Mouse (Mus musculus) brain, embryonic 18.5 days (tissue): ENCODE data around the gene Pif1.

ENCODE experiments used
- DNase-seq: peaks from one replicate; pipeline ENCODE4 v3.0.0-alpha.2; 2012; ENCODE audit warnings: low read depth, low spot score

The Pif1 gene

GRCm38 (mm10) chr9:65586406-65587269 is at the start of gene Pif1:
Pif1 (plus strand) TSS chr9:65587160.
- no peak for DNase-seq

DNA sequence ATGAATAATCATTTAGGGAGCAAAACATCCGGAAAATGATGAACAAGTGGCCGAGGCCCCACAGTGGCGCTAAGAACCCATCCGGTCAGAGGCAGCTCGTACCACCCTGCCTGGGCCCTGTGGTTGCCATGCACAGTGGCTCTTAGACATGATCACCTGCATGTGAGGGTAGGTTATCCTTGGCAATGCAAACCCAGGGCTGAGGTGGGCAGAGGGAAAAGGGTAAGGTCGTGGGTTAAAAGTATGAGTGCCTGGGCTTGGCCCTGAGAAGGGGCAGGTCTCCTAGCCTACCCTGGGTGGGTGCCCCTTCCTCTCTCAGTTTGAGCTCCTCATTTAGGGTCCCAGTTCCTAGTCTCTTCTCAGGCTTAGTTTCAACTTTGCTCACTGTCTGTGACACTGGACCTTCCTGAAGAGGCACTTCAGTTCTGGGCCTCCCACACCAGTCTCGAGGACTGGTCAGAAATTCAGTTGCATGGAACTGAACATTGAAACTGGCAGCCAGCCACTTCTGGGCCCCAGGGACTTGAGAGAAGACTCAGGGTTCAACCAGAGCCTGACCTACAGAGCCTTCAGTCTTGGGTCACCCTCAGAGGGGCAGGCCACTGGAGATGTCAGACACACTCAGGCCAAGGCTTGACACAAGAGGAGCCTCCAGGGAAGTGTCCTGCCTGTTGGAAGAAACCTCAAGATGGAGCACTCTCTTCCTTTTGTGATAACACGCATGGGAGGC is 48.9 kb upstream of the Pif1 start:
- DNase-seq, result no peak

GRCm38 (mm10) chr9:65539697-65540096 is 47.3 kb upstream of the Pif1 start:
- no peak for DNase-seq

GRCm38 (mm10) chr9:65541126-65542068 is 45.6 kb upstream of the Pif1 start:
- no peak for DNase-seq

GRCm38 (mm10) chr9:65542111-65542524 is 44.8 kb upstream of the Pif1 start:
- DNase-seq, result no peak

DNA sequence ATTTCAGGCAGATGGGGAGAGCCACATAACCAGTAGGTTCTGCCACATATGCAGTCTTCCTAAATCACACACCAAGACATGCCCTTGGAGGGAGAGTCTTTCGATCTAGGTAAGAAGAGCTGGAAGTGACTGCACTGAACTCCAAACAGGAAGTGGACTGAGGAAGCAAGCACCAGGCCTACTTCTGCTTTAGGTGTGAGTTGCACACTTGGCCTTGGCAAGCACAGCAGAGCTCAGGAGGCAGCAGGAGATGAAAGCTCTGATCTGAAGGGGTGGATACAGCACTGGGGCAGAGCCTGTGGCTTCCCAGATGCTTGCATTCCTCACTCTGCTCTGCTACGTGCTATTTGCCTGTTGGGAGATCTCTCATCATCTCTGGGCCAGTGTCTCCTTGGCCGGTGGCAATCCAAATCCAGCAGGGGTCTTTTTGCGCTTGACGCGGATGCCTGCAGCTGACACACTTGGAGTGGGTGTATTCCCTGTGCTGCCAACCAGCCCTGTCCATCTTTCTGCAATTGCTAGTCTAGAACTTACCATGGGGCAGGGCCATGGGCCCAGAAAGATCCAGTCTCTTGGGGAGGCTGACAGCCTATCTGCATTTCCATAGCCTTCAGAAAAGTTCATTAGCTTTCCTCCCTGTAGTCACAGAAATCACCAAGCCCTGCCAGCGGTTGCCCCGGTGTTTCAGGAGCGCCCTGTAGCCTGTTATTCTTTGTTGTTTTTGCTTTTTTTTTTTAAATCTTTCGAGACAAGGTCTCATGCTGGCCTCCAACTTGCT is 41.1 kb upstream of the Pif1 start:
- DNase-seq, result no peak

DNA sequence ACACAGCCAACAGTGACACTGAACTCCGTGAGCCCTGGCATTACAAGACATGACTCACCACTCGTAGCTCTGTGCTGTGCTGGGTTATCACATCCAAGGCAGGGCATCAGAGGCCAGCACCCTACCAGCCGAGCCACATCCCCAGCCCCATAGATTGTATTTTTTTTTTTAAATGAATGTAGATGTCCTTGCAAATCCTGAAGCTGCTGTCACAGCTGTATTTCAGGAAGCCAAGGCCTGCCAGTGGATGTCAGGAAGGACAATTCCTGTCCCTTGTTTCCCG is 40.6 kb upstream of the Pif1 start:
- no peak for DNase-seq

DNA sequence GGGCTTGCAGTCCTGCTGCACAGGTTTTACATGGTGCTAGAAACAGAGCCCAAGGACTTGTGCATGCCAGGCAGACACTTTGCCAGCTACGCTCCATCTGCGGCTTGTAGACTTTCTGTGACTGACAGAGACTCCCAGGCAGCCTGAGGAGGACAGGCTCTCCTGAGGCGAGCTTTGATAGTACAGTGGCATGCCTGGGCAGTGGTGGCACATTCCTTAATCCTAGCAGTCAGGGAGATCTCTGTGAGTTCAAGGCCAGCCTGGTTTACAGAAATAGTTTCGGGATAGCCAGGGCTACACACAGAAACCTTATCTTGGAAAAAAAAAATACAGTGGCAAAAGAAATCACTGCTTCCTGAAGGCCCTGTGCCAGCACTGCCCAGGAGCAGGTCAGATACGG is 39.8 kb upstream of the Pif1 start:
- no peak for DNase-seq

DNA sequence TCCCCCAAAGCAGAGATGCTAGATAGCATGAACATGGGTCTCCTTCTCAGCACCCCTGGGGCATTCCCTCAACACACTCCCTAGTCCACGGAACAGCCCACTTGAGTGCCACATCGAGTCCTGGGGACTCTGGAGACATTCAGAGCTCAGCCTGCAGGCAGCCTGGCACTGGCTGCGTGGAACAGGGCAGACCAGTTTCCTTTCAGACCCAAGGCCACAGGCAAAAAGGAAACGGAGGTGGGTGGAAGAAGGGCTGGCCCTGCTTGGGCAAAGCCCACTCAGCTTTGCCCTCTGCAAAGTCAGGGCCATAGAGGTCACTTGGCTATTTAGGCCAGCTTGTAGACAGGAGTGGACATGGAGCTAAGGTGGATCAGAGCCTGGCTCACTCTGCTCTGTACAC is 39.1 kb upstream of the Pif1 start:
- DNase-seq, result no peak

DNA sequence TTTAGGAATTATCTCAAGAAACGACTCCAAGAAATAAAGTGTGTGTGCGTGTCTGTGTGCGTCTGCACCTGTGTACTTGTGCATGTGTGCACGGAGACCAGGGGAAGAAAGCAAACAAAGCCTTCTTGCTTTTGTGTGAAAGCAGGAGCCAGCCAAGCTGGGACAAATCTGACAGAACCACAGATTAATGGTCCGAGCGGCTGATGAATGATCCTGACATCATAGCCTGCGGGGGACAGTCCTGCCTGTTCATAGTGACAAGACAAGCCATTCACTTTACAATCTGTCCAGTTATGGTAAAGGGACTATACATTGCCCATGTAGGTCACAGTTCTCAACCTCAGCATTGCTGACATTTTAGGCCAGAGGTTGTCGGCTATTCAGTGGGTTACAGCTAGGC is 38.6 kb upstream of the Pif1 start:
- DNase-seq, result no peak

DNA sequence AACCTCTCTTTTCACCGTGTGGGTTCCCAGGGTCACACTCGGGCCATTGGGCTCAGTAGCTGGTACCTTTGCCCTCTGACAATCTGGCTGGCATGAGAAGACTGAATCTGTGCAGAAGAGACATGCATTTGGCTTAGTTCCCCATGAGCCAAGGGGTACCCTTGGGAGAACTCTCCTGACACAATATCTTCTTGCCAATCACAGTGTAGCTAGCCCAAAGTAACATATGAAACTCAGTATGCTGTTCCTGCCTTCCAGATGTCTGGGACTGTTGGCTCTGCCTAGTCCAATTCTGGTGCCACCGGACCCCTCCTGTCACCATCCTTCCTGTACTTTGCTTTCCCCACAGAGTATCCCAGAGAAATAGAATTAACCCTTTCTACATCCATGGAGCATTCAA is 37.8 kb upstream of the Pif1 start:
- DNase-seq, result no peak

- no peak for DNase-seq
Measured at GRCm38 (mm10) chr9:65549643-65550042, 37.3 kb upstream of the Pif1 start.

DNA sequence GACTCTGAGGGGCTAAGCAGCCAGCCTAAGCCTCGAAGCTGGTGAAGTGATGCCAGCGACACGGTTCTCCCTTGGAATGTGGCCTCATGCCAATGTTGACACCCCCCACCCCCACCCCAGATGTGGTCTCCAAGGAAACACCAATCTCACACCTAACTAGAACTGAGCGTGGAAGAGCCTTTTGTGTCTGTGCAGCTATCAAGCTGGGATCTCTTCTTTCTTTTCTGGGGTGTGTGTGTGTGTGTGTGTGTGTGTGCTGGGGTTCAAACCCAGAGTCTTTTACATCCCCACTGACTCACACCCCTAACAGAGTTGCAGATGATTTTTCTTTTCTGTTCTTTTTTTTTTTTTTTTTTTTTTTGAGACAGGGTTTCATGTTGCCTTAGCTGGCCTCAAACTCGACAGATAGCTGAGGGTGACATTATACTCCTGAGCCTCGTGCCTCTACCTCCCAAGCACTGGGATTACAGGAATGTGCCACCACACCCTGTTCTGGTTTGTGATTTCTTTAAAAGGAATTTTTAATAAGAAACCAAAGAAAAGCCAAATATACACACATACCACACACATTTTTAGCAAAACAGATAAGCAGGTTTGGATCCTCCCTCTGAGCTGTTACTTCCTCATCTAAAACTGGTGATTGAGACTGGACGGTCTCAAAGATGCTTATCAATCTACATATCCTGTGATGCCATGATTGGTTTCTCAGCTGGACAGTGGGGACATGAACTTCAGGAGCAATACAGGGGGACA is 36.7 kb upstream of the Pif1 start:
- no peak for DNase-seq

- no peak for DNase-seq
Measured at GRCm38 (mm10) chr9:65551035-65551434, 35.9 kb upstream of the Pif1 start.

DNA sequence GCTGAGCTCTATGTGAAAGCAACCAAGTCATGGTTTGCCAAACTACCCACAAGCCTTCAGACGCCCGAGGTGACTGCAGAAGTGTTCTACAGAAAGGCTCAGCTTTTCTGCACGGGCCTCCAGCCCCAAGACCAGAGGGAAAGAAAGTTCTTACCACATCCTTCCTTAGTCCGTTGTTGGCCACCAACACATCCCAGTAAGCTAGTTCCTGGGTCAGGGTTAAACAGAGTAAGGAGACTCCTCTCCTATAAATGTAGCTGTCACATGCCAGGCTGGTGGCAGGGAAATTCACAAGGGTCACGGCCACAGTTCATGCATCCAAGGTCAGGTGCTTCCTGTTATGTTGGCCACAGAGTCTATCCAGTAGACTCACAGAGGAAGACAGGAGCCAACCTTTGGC is 34.8 kb upstream of the Pif1 start:
- no peak for DNase-seq

GRCm38 (mm10) chr9:65552711-65553110 is 34.2 kb upstream of the Pif1 start:
- no peak for DNase-seq

DNA sequence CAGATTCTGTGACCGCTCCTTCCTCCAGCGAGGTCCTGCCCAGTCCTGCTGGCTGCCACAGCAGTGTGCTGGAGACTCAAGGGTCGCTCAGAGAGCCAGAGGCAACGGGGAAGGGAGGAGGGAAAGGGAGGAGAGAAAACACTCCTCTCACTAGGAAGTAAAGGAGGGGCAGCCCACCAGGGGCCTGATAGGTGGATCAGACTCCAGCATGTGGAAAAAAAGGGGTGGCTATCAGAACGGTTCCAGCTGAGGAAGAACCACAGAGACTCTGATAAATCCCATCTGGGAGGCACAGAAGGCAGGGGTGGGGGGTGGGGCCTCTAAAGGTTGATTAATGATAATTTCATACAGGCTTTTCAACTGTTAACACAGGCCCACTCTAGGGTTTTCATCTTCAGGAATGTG is 32.0 kb upstream of the Pif1 start:
- DNase-seq, result no peak

DNA sequence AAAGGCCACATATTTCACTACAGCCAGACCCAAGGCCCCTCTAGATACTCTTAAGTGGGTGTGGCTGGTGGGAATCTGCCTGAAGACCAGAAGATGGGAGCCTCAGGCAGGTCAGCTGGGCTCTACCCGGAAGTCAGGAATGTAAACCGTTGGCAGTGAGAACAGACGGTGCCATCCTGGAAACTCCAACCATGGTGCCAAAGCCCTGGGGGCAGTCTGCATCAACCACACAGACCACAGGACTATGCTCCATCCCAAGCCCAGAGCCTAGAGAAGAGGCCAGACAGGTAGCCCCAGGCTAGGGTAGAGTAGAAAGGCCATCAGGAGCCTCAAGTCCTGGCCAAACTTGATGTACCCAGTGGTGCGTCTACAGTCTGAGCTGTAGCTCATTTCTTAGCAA is 31.3 kb upstream of the Pif1 start:
- no peak for DNase-seq

DNA sequence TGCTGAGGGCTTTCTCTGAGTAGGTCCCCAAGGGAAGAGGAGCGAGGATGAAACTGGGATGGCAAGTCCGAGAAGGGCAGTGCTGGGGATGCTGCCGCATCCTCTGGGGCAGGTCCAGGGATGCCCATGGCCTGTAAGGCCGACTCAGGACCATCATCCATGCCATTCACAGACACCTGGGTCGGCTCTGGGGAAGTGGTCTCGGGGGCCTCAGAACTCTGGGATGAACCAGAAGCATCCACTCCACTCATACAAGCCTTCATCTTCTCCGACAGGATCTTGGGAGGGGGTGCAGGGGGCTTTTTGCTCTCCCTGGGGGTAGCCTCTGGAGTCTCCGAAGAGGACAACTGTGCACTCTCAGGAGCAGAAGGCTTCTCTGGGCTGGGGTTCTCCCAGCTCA is 30.6 kb upstream of the Pif1 start:
- DNase-seq, result no peak

- DNase-seq, result no peak
Measured at GRCm38 (mm10) chr9:65556979-65557378, 30.0 kb upstream of the Pif1 start.

GRCm38 (mm10) chr9:65558806-65559205 is 28.2 kb upstream of the Pif1 start:
- DNase-seq, result no peak
